Mouse (Mus musculus): ENCODE measurements around the gene Wdpcp.

GRCm38 (mm10) chr11:21545951-21546350, 26.1 kb upstream of the Wdpcp start:
- TF ChIP-seq CTCF (IDR thresholded peaks at IDR 0.05; ENCODE audit: low read depth, low read length) (no peak), TAL1 (conservative IDR thresholded peaks at IDR 0.05; ENCODE audit: low read depth, low read length) (no peak)
